Mouse (Mus musculus) MEL (cell line): Measurements from ENCODE around the gene Dtx3. TPM values are rescaled to one million over a fixed set of nuclear protein-coding genes. Genes with fewer than 3 reads are reported as not detected.
A peak's percentile ranks its signal among the peaks of the same experiment; 100 is the strongest.

ENCODE experiments used
- DNase-seq: peaks from one replicate; pipeline ENCODE4 v3.0.0; 2011; ENCODE audit warnings: low read depth, low spot score
- H3K27ac ChIP-seq: 2 replicates; pipeline ENCODE4 v1.5.1; 2012; ENCODE audit warnings: low read depth, mild to moderate bottlenecking, control low read depth, low read length, moderate library complexity; ENCODE audit not compliant: control insufficient read depth
- H3K27me3 ChIP-seq, 2 experiments: fragments of 150-350 bp in 1 of 2; sonication (generic) in 1 of 2; 2 replicates each; pipeline ENCODE4 v1.6.1; 2012; ENCODE audit warnings: low read length in 2 of 2, mild to moderate bottlenecking in 2 of 2, improper control_type of control experiment in 1 of 2, moderate library complexity in 1 of 2; ENCODE audit not compliant: insufficient read depth in 2 of 2, control insufficient read depth in 1 of 2
- H3K36me3 ChIP-seq, 2 experiments: 2 replicates each; pipeline ENCODE4 v1.6.1; 2012 to 2014; ENCODE audit warnings: low read length in 2 of 2, improper control_type of control experiment in 1 of 2, inconsistent platforms in 1 of 2, mild to moderate bottlenecking in 1 of 2; ENCODE audit not compliant: insufficient read depth in 2 of 2, control insufficient read depth in 1 of 2
- H3K4me1 ChIP-seq, 2 experiments: fragments of 150-350 bp in 1 of 2; sonication (generic) in 1 of 2; 2 replicates each; pipeline ENCODE4 v1.6.1; 2012; ENCODE audit warnings: low read length in 2 of 2, improper control_type of control experiment in 1 of 2, mild to moderate bottlenecking in 1 of 2; ENCODE audit not compliant: insufficient read depth in 2 of 2, control insufficient read depth in 1 of 2
- H3K4me3 ChIP-seq, 2 experiments: fragments of 150-350 bp in 1 of 2; sonication (generic) in 1 of 2; 2 replicates each; pipeline ENCODE4 v1.5.1; 2012; ENCODE audit warnings: low read depth in 2 of 2, low read length in 2 of 2, mild to moderate bottlenecking in 2 of 2, moderate library complexity in 2 of 2, control low read depth in 1 of 2, improper control_type of control experiment in 1 of 2; ENCODE audit not compliant: control insufficient read depth in 1 of 2, insufficient read depth in 1 of 2
- H3K79me2 ChIP-seq: 2 replicates; pipeline ENCODE4 v1.6.1; 2012; ENCODE audit warnings: mild to moderate bottlenecking, low read length, moderate library complexity; ENCODE audit not compliant: control insufficient read depth, poor library complexity, insufficient read depth
- H3K9ac ChIP-seq: 2 replicates; pipeline ENCODE4 v1.6.1; 2012; ENCODE audit warnings: low read depth, mild to moderate bottlenecking, control low read depth, low read length, moderate library complexity; ENCODE audit not compliant: control insufficient read depth, poor library complexity, severe bottlenecking
- H3K9me3 ChIP-seq: fragments of 150-350 bp; sonication (generic); replicated peaks from 2 replicates; pipeline ENCODE4 v1.6.1; 2012; ENCODE audit warnings: mild to moderate bottlenecking, low read length, improper control_type of control experiment, moderate library complexity; ENCODE audit not compliant: insufficient read depth
- CHD1 ChIP-seq: IDR thresholded peaks from 2 replicates; pipeline ENCODE4 v1.6.1; 2012; ENCODE audit warnings: low read depth, mild to moderate bottlenecking, inconsistent platforms, low read length, improper control_type of control experiment
- E2F4 ChIP-seq: IDR thresholded peaks from 2 replicates; pipeline ENCODE4 v1.6.1; 2011; ENCODE audit warnings: low read depth, low read length, improper control_type of control experiment, borderline replicate concordance
- EP300 ChIP-seq, 2 experiments: IDR thresholded peaks; 2 replicates each; pipeline ENCODE4 v1.6.1; 2011; ENCODE audit warnings: improper control_type of control experiment in 2 of 2, low read length in 2 of 2, low read depth in 1 of 2, mild to moderate bottlenecking in 1 of 2
- ETS1 ChIP-seq: IDR thresholded peaks from 2 replicates; pipeline ENCODE4 v1.6.1; 2012; ENCODE audit warnings: low read depth, mild to moderate bottlenecking, inconsistent platforms, low read length, improper control_type of control experiment, moderate library complexity
- GATA1 ChIP-seq: IDR thresholded peaks from 2 replicates; pipeline ENCODE4 v1.6.1; 2011; ENCODE audit warnings: low read depth, low read length, improper control_type of control experiment
- HCFC1 ChIP-seq: IDR thresholded peaks from 2 replicates; pipeline ENCODE4 v1.6.1; 2012; ENCODE audit warnings: low read depth, mild to moderate bottlenecking, inconsistent platforms, low read length, improper control_type of control experiment, moderate library complexity
- KAT2A ChIP-seq: conservative IDR thresholded peaks from 2 replicates; pipeline ENCODE4 v1.6.1; 2012; ENCODE audit warnings: low read depth, low read length, improper control_type of control experiment, inconsistent platforms
- MAX ChIP-seq: IDR thresholded peaks from 2 replicates; pipeline ENCODE4 v1.6.1; 2011; ENCODE audit warnings: low read length, improper control_type of control experiment
- MAZ ChIP-seq: IDR thresholded peaks from 2 replicates; pipeline ENCODE4 v1.6.1; 2012; ENCODE audit warnings: low read depth, mild to moderate bottlenecking, inconsistent platforms, low read length, improper control_type of control experiment
- MEF2A ChIP-seq: IDR thresholded peaks from 2 replicates; pipeline ENCODE4 v1.6.1; 2014; ENCODE audit warnings: low read depth, mild to moderate bottlenecking, inconsistent platforms, low read length, improper control_type of control experiment; ENCODE audit not compliant: poor library complexity, insufficient replicate concordance, severe bottlenecking; ENCODE audit errors: extremely low read depth
- MXI1 ChIP-seq: IDR thresholded peaks from 2 replicates; pipeline ENCODE4 v1.6.1; 2011; ENCODE audit warnings: mild to moderate bottlenecking, low read depth, low read length, improper control_type of control experiment
- MYB ChIP-seq: IDR thresholded peaks from 2 replicates; pipeline ENCODE4 v1.6.1; 2011; ENCODE audit warnings: mild to moderate bottlenecking, low read depth, low read length, improper control_type of control experiment
- NELFE ChIP-seq: IDR thresholded peaks from 2 replicates; pipeline ENCODE4 v1.6.1; 2011; ENCODE audit warnings: low read depth, low read length, improper control_type of control experiment
- POLR2A ChIP-seq, 2 experiments: IDR thresholded peaks; 2 replicates each; pipeline ENCODE4 v1.6.1; 2011 to 2012; ENCODE audit warnings: low read length in 2 of 2, mild to moderate bottlenecking in 2 of 2, control low read depth in 1 of 2, improper control_type of control experiment in 1 of 2, low read depth in 1 of 2, moderate library complexity in 1 of 2; ENCODE audit not compliant: control insufficient read depth in 1 of 2, insufficient read depth in 1 of 2, poor library complexity in 1 of 2
- RCOR1 ChIP-seq: IDR thresholded peaks from 2 replicates; pipeline ENCODE4 v1.6.1; 2012; ENCODE audit warnings: low read depth, mild to moderate bottlenecking, inconsistent platforms, low read length, improper control_type of control experiment
- SIN3A ChIP-seq: IDR thresholded peaks from 2 replicates; pipeline ENCODE4 v1.6.1; 2012; ENCODE audit warnings: low read length, improper control_type of control experiment, inconsistent platforms
- SMC3 ChIP-seq: IDR thresholded peaks from 2 replicates; pipeline ENCODE4 v1.6.1; 2011; ENCODE audit warnings: low read depth, low read length, improper control_type of control experiment
- TAL1 ChIP-seq: IDR thresholded peaks from 2 replicates; pipeline ENCODE4 v1.6.1; 2012; ENCODE audit warnings: mild to moderate bottlenecking, inconsistent platforms, low read length, moderate library complexity, mixed read lengths
- TBP ChIP-seq: IDR thresholded peaks from 2 replicates; pipeline ENCODE4 v1.8.0; 2011; ENCODE audit warnings: low read depth, low read length, improper control_type of control experiment
- TCF12 ChIP-seq: IDR thresholded peaks from 2 replicates; pipeline ENCODE4 v1.6.1; 2014; ENCODE audit warnings: low read depth, mild to moderate bottlenecking, inconsistent platforms, low read length, improper control_type of control experiment, moderate library complexity
- USF1 ChIP-seq: IDR thresholded peaks from 2 replicates; pipeline ENCODE4 v1.6.1; 2014; ENCODE audit warnings: low read depth, mild to moderate bottlenecking, inconsistent platforms, low read length, improper control_type of control experiment, moderate library complexity
- USF2 ChIP-seq, 2 experiments: IDR thresholded peaks; 2 replicates each; pipeline ENCODE4 v1.6.1; 2011 to 2012; ENCODE audit warnings: improper control_type of control experiment in 2 of 2, low read length in 2 of 2, borderline replicate concordance in 1 of 2, inconsistent platforms in 1 of 2, low read depth in 1 of 2, mild to moderate bottlenecking in 1 of 2; ENCODE audit not compliant: insufficient read depth in 1 of 2
- ZKSCAN1 ChIP-seq: IDR thresholded peaks from 2 replicates; pipeline ENCODE4 v1.6.1; 2012; ENCODE audit warnings: low read depth, mild to moderate bottlenecking, inconsistent platforms, low read length, improper control_type of control experiment, moderate library complexity
- ZMIZ1 ChIP-seq: IDR thresholded peaks from 2 replicates; pipeline ENCODE4 v1.6.1; 2012; ENCODE audit warnings: low read depth, mild to moderate bottlenecking, inconsistent platforms, low read length, improper control_type of control experiment, moderate library complexity
- ZNF384 ChIP-seq: IDR thresholded peaks from 2 replicates; pipeline ENCODE4 v1.6.1; 2012; ENCODE audit warnings: low read depth, mild to moderate bottlenecking, inconsistent platforms, low read length, improper control_type of control experiment
- polyA plus RNA-seq, 2 experiments: library from polyadenylated mRNA; stranded (reverse) in 1 of 2; unstranded in 1 of 2; fragments of >175 nt in 1 of 2; fragments of >200 nt in 1 of 2; gene quantifications; 2 replicates each; pipeline versions ENCODE4 v1.2.1 to v1.2.4; 2012; ENCODE audit warnings: low replicate concordance in 2 of 2, low read depth in 1 of 2; ENCODE audit not compliant: insufficient read length in 2 of 2, insufficient read depth in 1 of 2, missing spikeins in 1 of 2
- total RNA-seq: library from RNA; depleted of rRNA; stranded (reverse); fragments of 300-350 nt; gene quantifications from 2 replicates; pipeline ENCODE4 v1.2.3, GENCODE M21; 2012

Gene Dtx3
- total and polyA plus RNA-seq, 3 experiments, result 30.5 to 107 TPM; not detected in 1

DNA sequence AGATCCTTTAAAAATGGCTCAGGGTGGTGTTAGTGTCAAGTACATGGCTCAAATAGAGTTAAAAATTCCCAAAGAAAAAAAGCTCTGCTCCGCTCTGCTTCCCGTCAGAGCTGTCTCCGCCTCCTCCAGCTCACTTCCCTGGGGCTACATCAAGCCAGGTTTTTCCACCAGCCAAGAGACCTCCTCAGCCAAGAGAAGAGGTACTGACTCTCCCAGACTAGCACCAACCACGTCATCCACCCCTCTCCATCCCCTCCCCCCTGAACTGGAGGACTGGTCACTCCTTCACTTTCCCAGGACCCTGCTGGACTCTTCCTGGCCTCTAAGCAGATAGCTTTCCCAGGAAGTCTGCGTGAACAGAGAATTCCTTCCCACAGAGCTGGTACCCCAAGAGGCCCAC is 864 bp upstream of the Dtx3 start:
- H3K9ac ChIP-seq, result no peak overlapping the region
- peaks cover 5% of the 10 kb centered on the region; the same call in 1 of the 2 replicates for H3K79me2 ChIP-seq
- TF ChIP-seq ZKSCAN1 (no peak), E2F4 (no peak), USF2 (IDR thresholded peaks at IDR 0.05; ENCODE audit: borderline replicate concordance in 1 of 2, insufficient read depth in 1 of 2, low read depth in 1 of 2, low read length in 2 of 2) (no peak), TCF12 (no peak), MXI1 (no peak), MAZ (no peak), MAX (no peak), USF1 (no peak), RCOR1 (no peak), ZNF384 (no peak), ZMIZ1 (no peak), TAL1 (no peak), MYB (no peak)
- H3K4me1 ChIP-seq, result peaks cover 2 to 15% of the 10 kb centered on the region in 2 experiments; a peak in 3 of 4 replicates
- DNase-seq, result no peak
- no peak overlapping the region for H3K27ac ChIP-seq
- no peaks in the 10 kb centered on the region for H3K27me3 ChIP-seq
- no peaks in the 10 kb centered on the region for H3K9me3 ChIP-seq
- peaks cover 3 to 16% of the 10 kb centered on the region in 2 experiments for H3K36me3 ChIP-seq
- H3K4me3 ChIP-seq, result no peak overlapping the region

DNA sequence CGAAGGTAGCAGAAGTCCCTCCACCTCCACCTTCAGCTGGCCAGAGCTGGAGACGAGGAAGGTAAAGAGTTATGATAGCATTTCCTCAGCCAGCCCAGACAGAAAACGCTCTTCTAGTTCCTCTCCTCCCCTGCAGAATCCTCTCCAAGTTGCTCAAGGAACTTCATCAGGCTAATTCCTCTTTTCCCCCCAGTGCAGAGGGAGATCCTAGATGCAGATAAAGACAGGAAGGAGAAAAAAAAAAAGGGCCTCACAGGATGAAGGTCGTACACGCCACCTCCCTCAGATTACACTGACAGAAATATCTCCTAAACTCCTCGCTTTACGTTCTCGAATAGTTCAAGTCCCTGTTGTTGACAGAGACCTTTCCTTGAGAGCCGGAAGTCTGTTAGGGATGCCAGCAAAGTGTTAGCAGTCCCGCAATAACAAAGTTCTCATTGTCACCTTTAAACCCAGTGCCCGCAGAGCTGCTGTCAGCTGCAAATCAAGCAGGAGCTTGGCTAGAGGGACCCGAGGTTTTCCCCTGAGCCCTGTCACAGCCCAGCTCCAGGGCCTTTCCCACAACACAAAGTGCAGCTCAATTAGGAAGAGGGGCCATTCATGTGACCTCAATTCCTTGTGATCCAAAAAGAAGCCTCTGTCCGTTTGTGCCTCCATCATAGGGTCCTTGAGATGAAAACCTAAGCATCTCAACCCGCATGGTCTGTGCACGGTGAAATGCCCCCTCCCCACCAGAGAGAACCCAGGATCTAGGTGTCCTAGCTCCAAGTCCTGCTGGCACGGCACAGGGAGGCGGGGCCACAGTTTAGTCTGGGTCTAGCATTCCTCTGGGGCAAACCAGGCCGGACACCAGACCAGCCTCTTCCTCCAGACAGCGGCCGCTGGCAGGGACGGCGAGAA is 850 bp downstream of the Dtx3 start:
- H3K27ac ChIP-seq, result peak overlapping the region; percentile 88

More for the DNA sequence above, 850 bp downstream of the Dtx3 start:
- Histone ChIP-seq H3K36me3 (peaks cover 0 to 30% of the 10 kb centered on the region in 2 experiments; a peak in 2 of 4 replicates), H3K9me3 (no peaks in the 10 kb centered on the region), H3K4me1 (peaks cover 4 to 29% of the 10 kb centered on the region in 2 experiments; a peak in 3 of 4 replicates), H3K79me2 (peaks cover 5% of the 10 kb centered on the region; the same call in 1 of the 2 replicates), H3K4me3 (peak overlapping the region; percentile 76 to 83), H3K9ac (peak overlapping the region; percentile 90), H3K27me3 (no peaks in the 10 kb centered on the region)
- TF ChIP-seq SMC3, result no peak
- peak; percentile 83 for TF ChIP-seq RCOR1
- TF ChIP-seq MXI1, result peak; percentile 63; the same call in 1 of the 2 replicates
- TF ChIP-seq KAT2A, result no peak
- TF ChIP-seq MAZ, result peak; percentile 73
- TF ChIP-seq E2F4, result no peak
- TF ChIP-seq MYB, result no peak
- peak in 1 of 2 experiments; percentile 49; a peak in 2 of 4 replicates for TF ChIP-seq POLR2A (IDR thresholded peaks at IDR 0.05; ENCODE audit: control insufficient read depth in 1 of 2, insufficient read depth in 1 of 2, low read depth in 1 of 2, low read length in 2 of 2, poor library complexity in 1 of 2)
- no peak for TF ChIP-seq MEF2A
- TF ChIP-seq TBP, result 0 out of 2 replicates have a peak, but pooled peaks have one; percentile 41
- peak; percentile 47; the same call in 1 of the 2 replicates for TF ChIP-seq HCFC1
- TF ChIP-seq EP300 (IDR thresholded peaks at IDR 0.05; ENCODE audit: low read depth in 1 of 2, low read length in 2 of 2), result peak; percentile 36 to 44; a peak in 2 of 4 replicates
- no peak; the same call in 1 of the 2 replicates for TF ChIP-seq ZKSCAN1
- TF ChIP-seq NELFE, result no peak
- 0 out of 2 replicates have a peak, but pooled peaks have one; percentile 59 for TF ChIP-seq CHD1
- peak; percentile 72 for TF ChIP-seq SIN3A
- TF ChIP-seq ZNF384, result peak; percentile 97
- peak; percentile 92 for TF ChIP-seq GATA1
- TF ChIP-seq ETS1, result peak; percentile 66; the same call in 1 of the 2 replicates
- peak; percentile 84 for DNase-seq
